Mouse (Mus musculus) adrenal gland, postnatal 25 days (tissue): ENCODE results near the gene Dxo. TPM values are rescaled to one million over a fixed set of nuclear protein-coding genes. Genes with fewer than 3 reads are reported as not detected.

Source experiments
- DNase-seq: peaks from one replicate; pipeline ENCODE4 v3.0.0; 2021; ENCODE audit warnings: mixed read lengths
- microRNA-seq, 2 experiments: library from miRNA; unstranded; fragments of <30 nt; microRNA quantifications; one replicate each; pipeline ENCODE4 v1.2.0; 2021
- total RNA-seq: library from RNA; stranded (reverse); gene quantifications from 2 replicates; pipeline ENCODE4 v1.2.3, GENCODE M21; 2021

Dxo gene
- total RNA-seq, 1 experiment from 2014 or later: 65.0 TPM

GRCm38 (mm10) chr17:34881683-34882310 lies 45.0 kb downstream of the Dxo start, which contains the start of gene Gm20547:
Gene Gm20547, minus strand, starts transcription at chr17:34882042.
- DNase-seq: no peak

GRCm38 (mm10) chr17:34883332-34883731 lies 46.5 kb downstream of the Dxo start:
- no peak for DNase-seq

DNA sequence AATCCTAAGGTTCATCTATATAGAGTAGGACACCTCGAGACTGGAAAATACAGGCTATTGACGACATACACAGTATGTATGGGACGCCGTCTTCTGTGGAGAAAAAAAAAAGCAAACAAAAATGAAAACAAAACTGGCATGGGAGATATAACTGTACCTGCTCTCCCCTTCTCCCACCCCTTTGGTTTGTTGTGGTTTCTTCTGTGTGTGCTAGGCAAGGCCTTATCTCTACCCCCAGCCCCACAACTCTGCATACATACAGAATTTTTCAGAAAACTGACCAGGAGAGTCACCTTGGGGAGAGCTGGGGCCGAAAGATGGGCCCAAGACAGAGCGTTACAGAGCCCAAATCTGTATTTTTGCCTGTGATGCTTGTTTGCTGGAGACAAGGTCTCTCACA lies 47.9 kb downstream of the Dxo start:
- DNase-seq: no peak

DNA sequence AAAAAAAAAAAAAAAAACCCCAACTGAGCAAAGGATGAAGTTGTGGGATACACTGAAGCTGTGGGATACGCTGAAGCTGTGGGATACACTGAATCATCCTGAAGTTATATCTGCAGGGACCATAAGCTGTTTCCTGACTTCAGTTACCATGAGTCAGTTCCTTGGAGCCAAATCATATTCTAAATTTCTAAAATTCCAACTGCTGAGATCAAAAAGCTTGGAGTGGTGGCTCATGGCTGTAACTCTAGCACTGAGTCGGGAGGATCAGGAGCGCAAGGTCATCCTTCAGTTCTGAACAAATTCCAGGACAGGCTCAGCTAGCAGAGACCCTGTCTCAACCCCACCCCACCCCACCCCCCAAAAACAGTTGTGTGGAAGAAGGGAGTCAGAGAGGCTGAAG lies 48.8 kb downstream of the Dxo start:
- no peak for DNase-seq

- no peak for DNase-seq
These were observed 51.1 kb downstream of the Dxo start for GRCm38 (mm10) chr17:34887942-34888341.

Small RNA genes lying within 50 kb of the gene (microRNA-seq; reads per million reads assigned to microRNA genes)
- gene Mir6970: 0 to 1.0 reads per million in 2 experiments
- 4.6 to 4.8 reads per million in 2 experiments for gene Mir6971
- 0 reads per million in 2 experiments for gene Mir6972

Other genes starting within 250 kb of the Dxo start
- 4.6 and 4.9 TPM in 2 replicates for gene Gpsm3, start 247.2 kb upstream of the Dxo start, total RNA-seq
- gene Pbx2, start 245.8 kb upstream of the Dxo start, total RNA-seq: 36.4 and 51.6 TPM in 2 replicates
- gene Ager, start 239.2 kb upstream of the Dxo start, total RNA-seq: 0.57 and 1.5 TPM in 2 replicates
- 79.3 and 91.3 TPM in 2 replicates for gene Rnf5, start 233.3 kb upstream of the Dxo start, total RNA-seq
- 105 and 122 TPM in 2 replicates for gene Agpat1, start 232.8 kb upstream of the Dxo start, total RNA-seq
- 3.0 and 3.8 TPM in 2 replicates for gene Egfl8, start 221.0 kb upstream of the Dxo start, total RNA-seq
- gene Ppt2, start 208.5 kb upstream of the Dxo start, total RNA-seq: 56.9 and 61.1 TPM in 2 replicates
- 10.8 and 13.5 TPM in 2 replicates for gene Prrt1, start 207.5 kb upstream of the Dxo start, total RNA-seq
- 13.4 TPM in 2 replicates for gene Fkbpl, start 192.3 kb upstream of the Dxo start, total RNA-seq
- 50.4 and 52.5 TPM in 2 replicates for gene Atf6b, start 189.9 kb upstream of the Dxo start, total RNA-seq
- 23.7 and 25.4 TPM in 2 replicates for gene Tnxb, start 166.5 kb upstream of the Dxo start, total RNA-seq
- 134 and 138 TPM in 2 replicates for gene C4b, start 93.1 kb upstream of the Dxo start, total RNA-seq
- 6,026 and 7,512 TPM in 2 replicates for gene Cyp21a1, start 32.5 kb upstream of the Dxo start, total RNA-seq
- 45.1 and 45.5 TPM in 2 replicates for gene Stk19, start 74 bp upstream of the Dxo start, total RNA-seq
- gene Skiv2l, start 13.2 kb downstream of the Dxo start, total RNA-seq: 69.2 and 79.3 TPM in 2 replicates
- 57.9 and 61.6 TPM in 2 replicates for gene Nelfe, start 13.4 kb downstream of the Dxo start, total RNA-seq
- gene Cfb, start 25.5 kb downstream of the Dxo start, total RNA-seq: 6.5 and 18.6 TPM in 2 replicates
- 15.0 and 22.5 TPM in 2 replicates for gene Zbtb12, start 42.5 kb downstream of the Dxo start, total RNA-seq
- not detected in 2 replicates for gene Gm20547, start 45.0 kb downstream of the Dxo start, total RNA-seq
- gene C2, start 61.2 kb downstream of the Dxo start, total RNA-seq: 71.7 and 86.4 TPM in 2 replicates
- gene Ehmt2, start 61.5 kb downstream of the Dxo start, total RNA-seq: 158 and 186 TPM in 2 replicates
- gene Slc44a4, start 77.4 kb downstream of the Dxo start, total RNA-seq: 1.7 and 2.4 TPM in 2 replicates
- gene Neu1, start 94.2 kb downstream of the Dxo start, total RNA-seq: 26.1 and 27.6 TPM in 2 replicates
- gene Hspa1b, start 122.2 kb downstream of the Dxo start, total RNA-seq: 29.0 and 79.3 TPM in 2 replicates
- not detected in 2 replicates for gene Gm20481, start 132.9 kb downstream of the Dxo start, total RNA-seq
- 18.9 and 33.6 TPM in 2 replicates for gene Hspa1a, start 135.1 kb downstream of the Dxo start, total RNA-seq
- 0.27 TPM in 1 of 2 replicates, not detected in the other for gene Hspa1l, start 135.7 kb downstream of the Dxo start, total RNA-seq
- gene Lsm2, start 144.8 kb downstream of the Dxo start, total RNA-seq: 39.6 and 51.2 TPM in 2 replicates
- gene Vars, start 164.0 kb downstream of the Dxo start, total RNA-seq: 62.4 and 64.8 TPM in 2 replicates
- 0.57 and 0.97 TPM in 2 replicates for gene Vwa7, start 179.6 kb downstream of the Dxo start, total RNA-seq
- 0.61 TPM in 1 of 2 replicates, not detected in the other for gene Sapcd1, start 191.0 kb downstream of the Dxo start, total RNA-seq
- gene Msh5, start 209.7 kb downstream of the Dxo start, total RNA-seq: 1.3 and 1.6 TPM in 2 replicates
- gene Clic1, start 212.9 kb downstream of the Dxo start, total RNA-seq: 79.7 and 90.5 TPM in 2 replicates
- gene Ddah2, start 222.0 kb downstream of the Dxo start, total RNA-seq: 14.2 and 17.8 TPM in 2 replicates
- not detected in 2 replicates for gene Ly6g6c, start 228.4 kb downstream of the Dxo start, total RNA-seq
- 0.24 TPM in 1 of 2 replicates, not detected in the other for gene Mpig6b, start 229.2 kb downstream of the Dxo start, total RNA-seq
- gene Ly6g6e, start 239.9 kb downstream of the Dxo start, total RNA-seq: not detected in 2 replicates
- 1.5 and 2.0 TPM in 2 replicates for gene Ly6g6d, start 241.0 kb downstream of the Dxo start, total RNA-seq
- gene Ly6g6f, start 248.6 kb downstream of the Dxo start, total RNA-seq: not detected in 2 replicates